Mouse (Mus musculus) CD8-positive naive resting alpha-beta T cell, adult 2 months (primary cell): ENCODE results near the gene Tmem59.

Source experiments
- DNase-seq, 2 experiments: peaks; one replicate each; pipeline ENCODE4 v3.0.0; 2022; ENCODE audit warnings: low read depth in 2 of 2, low spot score in 2 of 2

Tmem59 gene

DNA sequence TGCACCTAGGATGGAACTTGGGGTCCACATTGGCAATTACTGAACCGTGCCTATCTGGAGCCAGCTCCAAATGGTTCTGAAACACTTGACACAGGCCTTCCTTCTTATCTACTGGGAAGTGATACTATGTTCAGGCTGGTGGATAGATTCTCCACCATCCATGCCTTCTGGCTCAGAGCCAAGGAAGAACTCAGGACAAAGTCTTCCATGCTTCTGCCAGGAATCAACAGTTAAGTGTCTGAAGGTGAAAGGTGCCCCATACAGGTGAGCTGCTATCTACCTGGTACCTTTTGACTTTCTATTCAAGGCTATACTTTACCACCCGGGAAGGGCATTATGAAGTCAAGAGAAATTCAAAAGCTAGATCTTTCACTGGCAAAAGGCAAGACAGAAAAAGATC is 60.1 kb downstream of the Tmem59 start:
- no peak for DNase-seq

GRCm38 (mm10) chr4:107240196-107240595 is 62.0 kb downstream of the Tmem59 start:
- no peak for DNase-seq

- DNase-seq, result no peak
Observed at GRCm38 (mm10) chr4:107243365-107244333, 65.5 kb downstream of the Tmem59 start.

GRCm38 (mm10) chr4:107245368-107245767 is 67.2 kb downstream of the Tmem59 start:
- DNase-seq, result no peak

- no peak for DNase-seq
Observed at GRCm38 (mm10) chr4:107246040-107246439, 67.8 kb downstream of the Tmem59 start.

GRCm38 (mm10) chr4:107247110-107247509 is 68.9 kb downstream of the Tmem59 start:
- DNase-seq, result no peak

GRCm38 (mm10) chr4:107248061-107248460 is 69.9 kb downstream of the Tmem59 start:
- DNase-seq, result no peak

GRCm38 (mm10) chr4:107249471-107249870 is 71.3 kb downstream of the Tmem59 start:
- no peak for DNase-seq

GRCm38 (mm10) chr4:107250494-107250893 is 72.3 kb downstream of the Tmem59 start:
- peak; percentile 32 to 61 for DNase-seq
